Mouse (Mus musculus): ENCODE results near the gene 1700022I11Rik. TPM values are rescaled to one million over a fixed set of nuclear protein-coding genes. Genes with fewer than 3 reads are reported as not detected.

Gene 1700022I11Rik
- polyA plus RNA-seq (2012; rRNA removed) (not detected in 2 replicates), polyA plus RNA-seq (2014; fragmentation: Nextera tagmentation; extraction: Ambion mirVana) (0.45 and 0.48 TPM in 2 replicates)

DNA sequence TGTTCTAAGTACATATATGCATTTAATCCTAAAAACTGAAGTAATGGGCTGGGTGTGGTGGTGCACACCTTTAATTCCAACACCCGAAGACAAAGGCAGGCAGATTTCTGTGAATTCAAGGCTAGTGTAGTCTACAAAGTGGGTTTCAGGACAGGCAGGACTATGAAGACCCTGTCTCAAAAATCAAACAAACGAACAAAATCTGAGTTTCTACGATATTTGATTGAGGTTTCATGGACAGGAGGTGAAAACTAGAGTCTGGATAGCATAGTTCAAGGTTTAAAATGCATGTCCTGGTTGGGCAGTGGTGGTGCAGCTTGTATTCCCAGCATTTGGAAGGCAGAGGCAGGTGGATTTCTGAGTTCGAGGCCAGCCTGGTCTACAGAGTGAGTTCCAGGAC, at the start of gene 1700022I11Rik:
Gene 1700022I11Rik (plus strand): TSS at position 301 of the 400 bp plus-strand sequence.
- no peaks in the 10 kb centered on the region for H3K36me3 ChIP-seq (ENCODE audit: control insufficient read depth, insufficient read depth, low read length)

DNA sequence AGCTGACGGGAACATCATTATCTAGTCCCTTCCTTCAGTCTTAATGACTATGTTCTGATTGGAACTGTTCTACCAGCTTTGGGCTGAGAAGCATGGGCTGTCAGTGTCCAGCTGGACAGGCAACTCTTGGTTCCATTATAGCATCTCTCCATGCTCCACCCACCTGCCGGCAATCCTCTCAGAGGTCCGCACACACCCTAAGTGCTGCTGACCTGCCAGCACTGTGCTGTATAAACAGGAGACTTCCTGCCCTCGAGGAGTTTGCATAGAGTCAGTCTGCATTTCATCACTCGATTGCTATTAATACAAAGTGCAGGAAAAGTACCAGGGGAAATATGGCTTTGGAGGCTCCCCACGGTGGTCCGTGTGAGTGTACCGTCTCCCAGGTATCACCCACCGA, 48.7 kb upstream of the 1700022I11Rik start:
- peaks cover 30% of the 10 kb centered on the region for H3K27me3 ChIP-seq (ENCODE audit: control insufficient read depth, insufficient read depth, low read length)
- no peaks in the 10 kb centered on the region for H3K4me1 ChIP-seq (ENCODE audit: control insufficient read depth, insufficient read depth, low read length)
- no peak overlapping the region for H3K4me3 ChIP-seq (replicated peaks; ENCODE audit: low read length)
- ATAC-seq (ENCODE audit: low FRiP score, low read depth) (no peak), DNase-seq (ENCODE audit: low spot score) (no peak)
- H3K27ac ChIP-seq (replicated peaks; ENCODE audit: low read depth, low read length), result no peak overlapping the region
- 79% methylated on average over 9 of the region's 9 CpGs for WGBS
- TF ChIP-seq POLR2A (IDR thresholded peaks at IDR 0.05; ENCODE audit: borderline replicate concordance, extremely low read depth, insufficient read depth, insufficient read length), result no peak
- H3K9ac ChIP-seq (ENCODE audit: low read depth, low read length, severe bottlenecking), result no peak overlapping the region
- H3K4me2 ChIP-seq (replicated peaks; ENCODE audit: low read depth, low read length, severe bottlenecking), result no peak overlapping the region
- no peaks in the 10 kb centered on the region for H3K9me3 ChIP-seq (ENCODE audit: control insufficient read depth, low read length)
- no peaks in the 10 kb centered on the region for H3K36me3 ChIP-seq (ENCODE audit: control insufficient read depth, insufficient read depth, low read length)

More for the DNA sequence above, at the start of gene 1700022I11Rik:
- no peak within 1 kb of the TSS for H3K27ac ChIP-seq (replicated peaks; ENCODE audit: low read depth, low read length)
- H3K27me3 ChIP-seq (ENCODE audit: control insufficient read depth, insufficient read depth, low read length), result no peaks in the 10 kb centered on the region
- ATAC-seq (ENCODE audit: low FRiP score, low read depth) (no peak), DNase-seq (ENCODE audit: low spot score) (no peak)
- no peak within 1 kb of the TSS for H3K4me3 ChIP-seq (replicated peaks; ENCODE audit: low read length)
- no peak within 1 kb of the TSS for H3K4me2 ChIP-seq (replicated peaks; ENCODE audit: low read depth, low read length, severe bottlenecking)
- H3K9ac ChIP-seq (ENCODE audit: low read depth, low read length, severe bottlenecking), result no peak within 1 kb of the TSS
- no peaks in the 10 kb centered on the region for H3K4me1 ChIP-seq (ENCODE audit: control insufficient read depth, insufficient read depth, low read length)
- TF ChIP-seq POLR2A (IDR thresholded peaks at IDR 0.05; ENCODE audit: borderline replicate concordance, extremely low read depth, insufficient read depth, insufficient read length), result no peak
- H3K9me3 ChIP-seq (ENCODE audit: control insufficient read depth, low read length), result no peaks in the 10 kb centered on the region
- WGBS, result 89% methylated on average over 4 of the region's 4 CpGs

DNA sequence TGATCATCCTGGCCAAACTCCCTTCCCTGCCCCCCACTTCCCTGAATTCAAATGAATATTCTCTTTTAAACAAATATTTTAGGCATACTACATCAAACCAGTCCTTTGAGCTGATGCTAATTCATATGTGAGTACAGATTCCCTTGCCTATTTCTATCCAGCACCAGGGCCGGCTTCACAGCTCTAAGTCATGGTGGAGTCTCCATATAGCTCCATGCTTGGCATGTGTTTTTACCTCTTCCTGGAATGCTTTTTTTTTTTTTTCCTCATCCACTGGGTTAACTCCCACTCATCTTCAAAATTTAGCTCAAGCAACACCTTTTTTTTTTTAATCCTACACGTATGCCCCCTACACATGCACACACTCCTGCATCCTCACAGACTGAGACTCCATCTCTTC, 47.9 kb upstream of the 1700022I11Rik start:
- TF ChIP-seq POLR2A (IDR thresholded peaks at IDR 0.05; ENCODE audit: borderline replicate concordance, extremely low read depth, insufficient read depth, insufficient read length), result no peak
- H3K27me3 ChIP-seq (ENCODE audit: control insufficient read depth, insufficient read depth, low read length), result peaks cover 22% of the 10 kb centered on the region
- H3K27ac ChIP-seq (replicated peaks; ENCODE audit: low read depth, low read length), result no peak overlapping the region
- no peaks in the 10 kb centered on the region for H3K4me1 ChIP-seq (ENCODE audit: control insufficient read depth, insufficient read depth, low read length)
- H3K9ac ChIP-seq (ENCODE audit: low read depth, low read length, severe bottlenecking), result no peak overlapping the region
- no peaks in the 10 kb centered on the region for H3K36me3 ChIP-seq (ENCODE audit: control insufficient read depth, insufficient read depth, low read length)
- WGBS, result 76% methylated on average over 2 of the region's 2 CpGs
- H3K4me2 ChIP-seq (replicated peaks; ENCODE audit: low read depth, low read length, severe bottlenecking), result no peak overlapping the region
- ATAC-seq (ENCODE audit: low FRiP score, low read depth) (no peak), DNase-seq (ENCODE audit: low spot score) (no peak)
- H3K4me3 ChIP-seq (replicated peaks; ENCODE audit: low read length), result no peak overlapping the region
- H3K9me3 ChIP-seq (ENCODE audit: control insufficient read depth, low read length), result no peaks in the 10 kb centered on the region

GRCm38 (mm10) chr4:42922056-42922455, 47.3 kb upstream of the 1700022I11Rik start:
- Histone ChIP-seq H3K27me3 (ENCODE audit: control insufficient read depth, insufficient read depth, low read length) (peaks cover 19% of the 10 kb centered on the region), H3K9ac (ENCODE audit: low read depth, low read length, severe bottlenecking) (no peak overlapping the region), H3K4me3 (replicated peaks; ENCODE audit: low read length) (no peak overlapping the region), H3K4me1 (ENCODE audit: control insufficient read depth, insufficient read depth, low read length) (no peaks in the 10 kb centered on the region), H3K9me3 (ENCODE audit: control insufficient read depth, low read length) (no peaks in the 10 kb centered on the region), H3K27ac (replicated peaks; ENCODE audit: low read depth, low read length) (no peak overlapping the region), H3K4me2 (replicated peaks; ENCODE audit: low read depth, low read length, severe bottlenecking) (no peak overlapping the region), H3K36me3 (ENCODE audit: control insufficient read depth, insufficient read depth, low read length) (no peaks in the 10 kb centered on the region)
- WGBS, result 56% methylated on average over 6 of the region's 6 CpGs
- no peak for DNase-seq (ENCODE audit: low spot score)
- TF ChIP-seq POLR2A (IDR thresholded peaks at IDR 0.05; ENCODE audit: borderline replicate concordance, extremely low read depth, insufficient read depth, insufficient read length), result no peak
- ATAC-seq (ENCODE audit: low FRiP score, low read depth), result no peak

- Histone ChIP-seq H3K9ac (ENCODE audit: low read depth, low read length, severe bottlenecking) (no peak overlapping the region), H3K27ac (replicated peaks; ENCODE audit: low read depth, low read length) (no peak overlapping the region), H3K4me1 (ENCODE audit: control insufficient read depth, insufficient read depth, low read length) (no peaks in the 10 kb centered on the region), H3K36me3 (ENCODE audit: control insufficient read depth, insufficient read depth, low read length) (no peaks in the 10 kb centered on the region), H3K4me2 (replicated peaks; ENCODE audit: low read depth, low read length, severe bottlenecking) (no peak overlapping the region), H3K27me3 (ENCODE audit: control insufficient read depth, insufficient read depth, low read length) (peaks cover 16% of the 10 kb centered on the region), H3K4me3 (replicated peaks; ENCODE audit: low read length) (no peak overlapping the region), H3K9me3 (ENCODE audit: control insufficient read depth, low read length) (no peaks in the 10 kb centered on the region)
- no peak for TF ChIP-seq POLR2A (IDR thresholded peaks at IDR 0.05; ENCODE audit: borderline replicate concordance, extremely low read depth, insufficient read depth, insufficient read length)
- ATAC-seq (ENCODE audit: low FRiP score, low read depth), result no peak
- DNase-seq (ENCODE audit: low spot score), result no peak
- 78% methylated on average over 8 of the region's 8 CpGs for WGBS
Observed at GRCm38 (mm10) chr4:42922461-42922860, 46.9 kb upstream of the 1700022I11Rik start.

All from limb, embryonic 14.5 days (tissue).